Mouse (Mus musculus): ENCODE data around the gene Hpca.

The Hpca gene

GRCm38 (mm10) chr4:129121569-129122086 lies at the start of gene Hpca:
TSS of gene Hpca (minus strand) at chr4:129122036.
- no peak for DNase-seq (ENCODE audit: low spot score)

- no peak for DNase-seq (ENCODE audit: low spot score)
These were observed 39.9 kb upstream of the Hpca start for GRCm38 (mm10) chr4:129161581-129162255.

- no peak for DNase-seq (ENCODE audit: low spot score)
These were observed 39.2 kb upstream of the Hpca start for GRCm38 (mm10) chr4:129161076-129161475.

- no peak for DNase-seq (ENCODE audit: low spot score)
These were observed 36.7 kb upstream of the Hpca start for GRCm38 (mm10) chr4:129158549-129158948.

GRCm38 (mm10) chr4:129157541-129157940 lies 35.7 kb upstream of the Hpca start:
- DNase-seq (ENCODE audit: low spot score): no peak

- DNase-seq (ENCODE audit: low spot score): no peak
These were observed 29.5 kb upstream of the Hpca start for GRCm38 (mm10) chr4:129151276-129151811.

GRCm38 (mm10) chr4:129149321-129149720 lies 27.5 kb upstream of the Hpca start:
- no peak for DNase-seq (ENCODE audit: low spot score)

- no peak for DNase-seq (ENCODE audit: low spot score)
These were observed 25.8 kb upstream of the Hpca start for GRCm38 (mm10) chr4:129147552-129148103.

- DNase-seq (ENCODE audit: low spot score): no peak
These were observed 24.6 kb upstream of the Hpca start for GRCm38 (mm10) chr4:129146392-129146791.

- DNase-seq (ENCODE audit: low spot score): no peak
These were observed 24.1 kb upstream of the Hpca start for GRCm38 (mm10) chr4:129145943-129146342.

GRCm38 (mm10) chr4:129145411-129145810 lies 23.6 kb upstream of the Hpca start:
- no peak for DNase-seq (ENCODE audit: low spot score)

- no peak for DNase-seq (ENCODE audit: low spot score)
These were observed 22.8 kb upstream of the Hpca start for GRCm38 (mm10) chr4:129144401-129145367.

- no peak for DNase-seq (ENCODE audit: low spot score)
These were observed 21.7 kb upstream of the Hpca start for GRCm38 (mm10) chr4:129143509-129143908.

GRCm38 (mm10) chr4:129142439-129143045 lies 20.7 kb upstream of the Hpca start:
- DNase-seq (ENCODE audit: low spot score): no peak

- DNase-seq (ENCODE audit: low spot score): peak; percentile 54
These were observed 20.0 kb upstream of the Hpca start for GRCm38 (mm10) chr4:129141560-129142438.

- DNase-seq (ENCODE audit: low spot score): no peak
These were observed 19.0 kb upstream of the Hpca start for GRCm38 (mm10) chr4:129140808-129141207.

- DNase-seq (ENCODE audit: low spot score): peak; percentile 66
These were observed 17.8 kb upstream of the Hpca start for GRCm38 (mm10) chr4:129139642-129140041.

- DNase-seq (ENCODE audit: low spot score): no peak
These were observed 15.8 kb upstream of the Hpca start for GRCm38 (mm10) chr4:129137392-129138321.

- no peak for DNase-seq (ENCODE audit: low spot score)
These were observed 14.9 kb upstream of the Hpca start, which contains the start of gene Fndc5 for GRCm38 (mm10) chr4:129136579-129137391. TSS of gene Fndc5 (plus strand) at chr4:129136999.

Data from testis, postnatal 14 days (tissue).